Comparison of ENCODE assay signal across 13 mouse cellular contexts in genomic region chr7:73302501-73302900, GRCm38 (mm10).
DNase-seq lines count a peak whose midpoint lies in the region; ATAC-seq lines count a peak whose summit lies in the region.
"Had no signal": no experiment of that assay in that cellular context is flagged by ENCODE, and none has a peak within 500 bp of the region (broad histone marks: within the 10 kb centered on the region; RNA-seq: fewer than 3 reads in every experiment).

No protein-coding gene starts in this region.

- peak; percentile 15 to 27 for DNase-seq in left cerebral cortex, postnatal 14 days (ENCODE audit: low spot score in 2 of 2)
- no peak for DNase-seq in left cerebral cortex, adult 18-20 months (ENCODE audit: low spot score in 2 of 2)
- no peak for DNase-seq in kidney, adult 9 months
- DNase-seq in thymus, postnatal 0 days (ENCODE audit: low spot score), result no peak
- no peak for DNase-seq in gastrocnemius, postnatal 10 days
- DNase-seq: cerebellum, postnatal 10 days; lung, adult 2 months; retina, postnatal 1 day; thymus, postnatal 25 days had no signal

- WGBS in forebrain, embryonic 16.5 days, result 36% methylated on average over 3 of the region's 3 CpGs
- WGBS in midbrain, embryonic 13.5 days, result 36% methylated on average over 3 of the region's 3 CpGs

- no peaks in the 10 kb centered on the region for H3K36me3 ChIP-seq in forebrain, embryonic 16.5 days (ENCODE audit: control insufficient read depth, insufficient read depth)
- H3K36me3 ChIP-seq in midbrain, embryonic 13.5 days, result no peaks in the 10 kb centered on the region
- H3K36me3 ChIP-seq: heart, embryonic 13.5 days; limb, embryonic 12.5 days had no signal

- intact Hi-C loops in left cerebral cortex, postnatal 14 days (cut with DNase I), result no loop called here

- H3K4me1 ChIP-seq in forebrain, embryonic 16.5 days (replicated peaks; ENCODE audit: control insufficient read depth, insufficient read depth, low read length), result peaks cover 22% of the 10 kb centered on the region
- H3K4me1 ChIP-seq in midbrain, embryonic 13.5 days (replicated peaks), result peaks cover 51% of the 10 kb centered on the region

- peak; percentile 19; the same call in 1 of the 2 replicates for ATAC-seq in forebrain, embryonic 16.5 days
- ATAC-seq in midbrain, embryonic 13.5 days, result peak; percentile 78

- no peaks in the 10 kb centered on the region; the same call in 1 of the 2 replicates for H3K27me3 ChIP-seq in forebrain, embryonic 16.5 days (replicated peaks; ENCODE audit: control insufficient read depth, insufficient read depth, low read length)
- H3K27me3 ChIP-seq in midbrain, embryonic 13.5 days, result no peaks in the 10 kb centered on the region

- no peak overlapping the region for H3K4me2 ChIP-seq in forebrain, embryonic 16.5 days (ENCODE audit: low read length)
- H3K4me2 ChIP-seq in midbrain, embryonic 13.5 days (replicated peaks), result no peak overlapping the region
- H3K4me2 ChIP-seq: heart, embryonic 13.5 days; limb, embryonic 12.5 days had no signal

- H3K9me3 ChIP-seq in forebrain, embryonic 16.5 days (ENCODE audit: control insufficient read depth, low read length), result no peaks in the 10 kb centered on the region
- no peaks in the 10 kb centered on the region for H3K9me3 ChIP-seq in midbrain, embryonic 13.5 days
- H3K9me3 ChIP-seq: heart, embryonic 13.5 days; limb, embryonic 12.5 days had no signal

- H3K27ac ChIP-seq in forebrain, embryonic 16.5 days (ENCODE audit: low read length), result no peak overlapping the region
- peak overlapping the region; percentile 73 for H3K27ac ChIP-seq in midbrain, embryonic 13.5 days
- H3K27ac ChIP-seq: heart, embryonic 13.5 days; limb, embryonic 12.5 days had no signal

- no peak overlapping the region for H3K9ac ChIP-seq in forebrain, embryonic 16.5 days (replicated peaks; ENCODE audit: low read depth, low read length)
- no peak overlapping the region for H3K9ac ChIP-seq in midbrain, embryonic 13.5 days (replicated peaks)
- H3K9ac ChIP-seq: heart, embryonic 13.5 days; limb, embryonic 12.5 days had no signal

- no peak overlapping the region for H3K4me3 ChIP-seq in forebrain, embryonic 16.5 days (replicated peaks; ENCODE audit: low read length)
- no peak overlapping the region for H3K4me3 ChIP-seq in midbrain, embryonic 13.5 days (replicated peaks)
- H3K4me3 ChIP-seq: heart, embryonic 13.5 days; limb, embryonic 12.5 days had no signal

Comparison
In these comparisons a context has a peak if more than half of its experiments do, and no peak if none do; other contexts are left out.
1. DNase-seq: peak in left cerebral cortex, postnatal 14 days (2 of 2); none in left cerebral cortex, adult 18-20 months (0 of 2), kidney, adult 9 months (single experiment), thymus, postnatal 0 days (single experiment) and gastrocnemius, postnatal 10 days (single experiment).